Mouse (Mus musculus): ENCODE measurements around the gene Ric8a. TPM values are rescaled to one million over a fixed set of nuclear protein-coding genes. Genes with fewer than 3 reads are reported as not detected.

The Ric8a gene
- total and polyA plus RNA-seq, 3 experiments = 20.1 to 37.6 (median 23.6) TPM

DNA sequence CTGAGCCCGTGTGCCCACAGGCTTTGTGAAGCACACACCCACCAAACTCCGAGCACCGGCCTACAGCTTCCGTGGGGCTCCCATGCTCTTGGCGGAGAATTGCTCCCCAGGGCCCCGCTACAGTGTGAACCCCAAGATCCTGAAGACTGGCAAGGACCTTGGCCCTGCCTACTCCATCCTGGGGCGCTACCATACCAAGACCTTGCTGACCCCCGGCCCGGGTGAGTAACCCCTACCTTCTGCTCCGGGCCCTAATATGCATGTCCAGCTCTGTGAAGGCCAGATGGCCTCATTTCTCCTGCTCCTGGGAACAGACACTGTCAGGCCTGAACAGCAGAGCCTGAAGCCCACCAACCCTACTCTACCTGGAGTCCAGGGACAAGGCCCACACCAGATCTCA, 8.2 kb upstream of the Ric8a start:
- 90% methylated on average over 10 of the region's 10 CpGs for WGBS
- intact Hi-C loops (cut with DNase I) = loop anchor here (5.0 kb wide), 2 partner anchors 34 to 329 kb away; partner anchors contain the start of genes Psmd13 and Sirt3
- no peaks in the 10 kb centered on the region for H3K4me1 ChIP-seq (ENCODE audit: control insufficient read depth, insufficient read depth, low read length)

DNA sequence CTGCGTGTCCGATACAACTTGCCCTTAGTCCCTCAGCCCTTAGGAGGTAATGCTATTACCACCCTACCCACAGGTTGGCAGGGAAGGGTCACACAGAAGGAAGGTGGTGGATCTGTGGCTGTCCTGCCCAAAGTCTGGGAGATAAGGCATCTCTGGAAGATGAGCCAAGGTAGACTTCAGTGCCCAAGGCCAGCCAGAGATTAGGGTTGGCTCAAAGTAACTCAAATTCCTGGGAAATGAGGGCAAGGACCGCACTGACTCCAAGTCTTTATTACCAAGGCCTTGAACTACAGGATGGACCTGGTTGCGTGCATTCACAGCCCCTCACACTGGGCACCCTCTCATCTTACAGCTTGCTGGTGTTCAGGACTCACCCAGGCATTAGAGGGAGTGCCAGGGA, 4.8 kb upstream of the Ric8a start:
- Histone ChIP-seq H3K9ac (ENCODE audit: low read depth, low read length) (no peak overlapping the region), H3K27me3 (ENCODE audit: control insufficient read depth, insufficient read depth, low read length) (no peaks in the 10 kb centered on the region), H3K4me3 (no peak overlapping the region), H3K36me3 (ENCODE audit: control insufficient read depth, insufficient read depth, low read length) (no peaks in the 10 kb centered on the region), H3K79me2 (replicated peaks; ENCODE audit: control insufficient read depth, insufficient read depth, low read length) (no peaks in the 10 kb centered on the region; the same call in 1 of the 2 replicates), H3K4me1 (ENCODE audit: control insufficient read depth, insufficient read depth, low read length) (peaks cover 3% of the 10 kb centered on the region), H3K27ac (no peak overlapping the region)
- TF ChIP-seq EP300 (IDR thresholded peaks at IDR 0.05; ENCODE audit: insufficient read depth, low read depth, low read length) (no peak), POLR2A (IDR thresholded peaks at IDR 0.05; ENCODE audit: insufficient read depth, low read depth, low read length) (no peak), CTCF (IDR thresholded peaks at IDR 0.05) (no peak)
- WGBS = 94% methylated on average over 4 of the region's 4 CpGs
- intact Hi-C loops (cut with DNase I) = no loop called here
- no peak for DNase-seq

More for the DNA sequence above, 8.2 kb upstream of the Ric8a start:
- Histone ChIP-seq H3K27ac (no peak overlapping the region), H3K27me3 (ENCODE audit: control insufficient read depth, insufficient read depth, low read length) (no peaks in the 10 kb centered on the region), H3K36me3 (ENCODE audit: control insufficient read depth, insufficient read depth, low read length) (no peaks in the 10 kb centered on the region), H3K9ac (ENCODE audit: low read depth, low read length) (no peak overlapping the region), H3K4me3 (no peak overlapping the region), H3K79me2 (replicated peaks; ENCODE audit: control insufficient read depth, insufficient read depth, low read length) (no peaks in the 10 kb centered on the region)
- TF ChIP-seq POLR2A (IDR thresholded peaks at IDR 0.05; ENCODE audit: insufficient read depth, low read depth, low read length) (no peak), CTCF (IDR thresholded peaks at IDR 0.05) (no peak), EP300 (IDR thresholded peaks at IDR 0.05; ENCODE audit: insufficient read depth, low read depth, low read length) (no peak)
- no peak for DNase-seq

GRCm38 (mm10) chr7:140853386-140853785, 3.4 kb upstream of the Ric8a start:
- Histone ChIP-seq H3K27ac (no peak overlapping the region), H3K9ac (ENCODE audit: low read depth, low read length) (no peak overlapping the region), H3K36me3 (ENCODE audit: control insufficient read depth, insufficient read depth, low read length) (no peaks in the 10 kb centered on the region), H3K27me3 (ENCODE audit: control insufficient read depth, insufficient read depth, low read length) (no peaks in the 10 kb centered on the region), H3K4me3 (no peak overlapping the region), H3K4me1 (ENCODE audit: control insufficient read depth, insufficient read depth, low read length) (peaks cover 6% of the 10 kb centered on the region), H3K79me2 (replicated peaks; ENCODE audit: control insufficient read depth, insufficient read depth, low read length) (no peaks in the 10 kb centered on the region; the same call in 1 of the 2 replicates)
- WGBS = 81% methylated on average over 9 of the region's 9 CpGs
- TF ChIP-seq POLR2A (IDR thresholded peaks at IDR 0.05; ENCODE audit: insufficient read depth, low read depth, low read length) (no peak), EP300 (IDR thresholded peaks at IDR 0.05; ENCODE audit: insufficient read depth, low read depth, low read length) (no peak), CTCF (IDR thresholded peaks at IDR 0.05) (no peak)
- peak in 1 of 2 experiments; percentile 12 for DNase-seq
- intact Hi-C loops (cut with DNase I) = no loop called here

- peak in 1 of 2 experiments; percentile 20 for DNase-seq
- intact Hi-C loops (cut with DNase I) = no loop called here
- WGBS = 92% methylated on average over 18 of the region's 18 CpGs
- peaks cover 8% of the 10 kb centered on the region for H3K4me1 ChIP-seq (ENCODE audit: control insufficient read depth, insufficient read depth, low read length)
- no peak overlapping the region for H3K9ac ChIP-seq (ENCODE audit: low read depth, low read length)
- H3K27me3 ChIP-seq (ENCODE audit: control insufficient read depth, insufficient read depth, low read length) = no peaks in the 10 kb centered on the region
- no peak overlapping the region for H3K27ac ChIP-seq
- H3K36me3 ChIP-seq (ENCODE audit: control insufficient read depth, insufficient read depth, low read length) = no peaks in the 10 kb centered on the region
- no peaks in the 10 kb centered on the region; the same call in 1 of the 2 replicates for H3K79me2 ChIP-seq (replicated peaks; ENCODE audit: control insufficient read depth, insufficient read depth, low read length)
- no peak for TF ChIP-seq POLR2A (IDR thresholded peaks at IDR 0.05; ENCODE audit: insufficient read depth, low read depth, low read length)
- TF ChIP-seq EP300 (IDR thresholded peaks at IDR 0.05; ENCODE audit: insufficient read depth, low read depth, low read length) = no peak
- TF ChIP-seq CTCF (IDR thresholded peaks at IDR 0.05) = no peak
- H3K4me3 ChIP-seq = no peak overlapping the region
Observed at GRCm38 (mm10) chr7:140854483-140854882, 2.3 kb upstream of the Ric8a start.

DNA sequence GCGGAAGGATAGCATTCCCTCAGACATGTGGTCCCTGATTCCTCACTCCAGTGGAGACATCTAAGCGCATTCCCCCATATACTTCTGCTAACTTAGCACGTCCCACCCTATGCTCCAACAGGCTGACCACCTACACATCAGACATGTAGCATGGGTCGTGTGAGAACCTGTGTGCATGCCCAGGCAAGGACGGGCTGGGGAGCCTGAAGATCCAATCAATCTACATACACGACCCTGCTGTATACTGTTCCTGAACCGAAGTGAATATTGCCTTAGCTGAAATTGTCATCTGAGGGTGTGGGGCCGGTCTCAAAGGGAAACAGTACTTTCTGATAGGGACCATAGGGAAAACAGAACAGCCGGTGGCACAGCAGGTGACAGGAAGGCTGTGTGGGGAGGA, 1.6 kb upstream of the Ric8a start:
- intact Hi-C loops (cut with DNase I) = loop anchor here (5.0 kb wide), 1 partner anchor 317 kb away; the partner anchor contains the start of gene Rnh1
- Histone ChIP-seq H3K4me1 (ENCODE audit: control insufficient read depth, insufficient read depth, low read length) (peaks cover 8% of the 10 kb centered on the region), H3K4me3 (peak overlapping the region; percentile 93), H3K27ac (no peak overlapping the region; the same call in 1 of the 2 replicates), H3K9ac (ENCODE audit: low read depth, low read length) (peak overlapping the region; percentile 77; the same call in 1 of the 2 replicates), H3K27me3 (ENCODE audit: control insufficient read depth, insufficient read depth, low read length) (no peaks in the 10 kb centered on the region), H3K79me2 (replicated peaks; ENCODE audit: control insufficient read depth, insufficient read depth, low read length) (no peaks in the 10 kb centered on the region; the same call in 1 of the 2 replicates), H3K36me3 (ENCODE audit: control insufficient read depth, insufficient read depth, low read length) (no peaks in the 10 kb centered on the region)
- 55% methylated on average over 9 of the region's 9 CpGs for WGBS
- no peak for DNase-seq
- TF ChIP-seq POLR2A (IDR thresholded peaks at IDR 0.05; ENCODE audit: insufficient read depth, low read depth, low read length) (no peak), CTCF (IDR thresholded peaks at IDR 0.05) (no peak), EP300 (IDR thresholded peaks at IDR 0.05; ENCODE audit: insufficient read depth, low read depth, low read length) (no peak)
